Mouse (Mus musculus): ENCODE measurements around the gene Vars2. TPM values are rescaled to one million over a fixed set of nuclear protein-coding genes. Genes with fewer than 3 reads are reported as not detected.

Vars2 gene
- total and polyA plus RNA-seq, 3 experiments = 24.0 to 34.0 TPM; not detected in 1

DNA sequence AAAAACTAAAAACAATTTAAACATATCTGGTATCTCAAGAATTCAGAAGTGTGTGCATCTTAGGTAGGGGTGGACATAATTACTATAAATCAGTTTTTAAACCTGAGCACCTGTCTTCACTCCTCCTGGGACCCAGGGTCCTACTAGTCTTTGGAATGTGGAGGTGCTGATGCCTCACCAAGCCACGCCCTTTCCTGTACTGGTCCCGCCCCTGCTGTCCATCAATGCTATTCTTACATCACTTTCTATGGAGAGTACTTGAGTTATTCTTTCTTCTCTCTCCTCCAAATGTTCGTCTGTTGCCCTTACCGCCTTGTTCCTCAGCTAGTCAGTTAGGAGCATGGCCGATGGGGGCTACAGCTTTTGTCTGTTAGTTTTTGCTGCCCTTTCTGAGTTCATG lies 31.0 kb downstream of the Vars2 start:
- no peaks in the 10 kb centered on the region for H3K9me3 ChIP-seq (replicated peaks; ENCODE audit: insufficient read depth, low read length)
- peaks cover 0 to 17% of the 10 kb centered on the region in 2 experiments; a peak in 2 of 4 replicates for H3K4me1 ChIP-seq (ENCODE audit: control insufficient read depth in 1 of 2, insufficient read depth in 2 of 2, low read length in 2 of 2)
- H3K27me3 ChIP-seq (ENCODE audit: control insufficient read depth in 1 of 2, insufficient read depth in 2 of 2, low read length in 2 of 2) = peaks cover under 1 to 3% of the 10 kb centered on the region in 2 experiments; a peak in 1 of 4 replicates
- H3K9ac ChIP-seq (ENCODE audit: control insufficient read depth, low read depth, low read length, poor library complexity, severe bottlenecking) = no peak overlapping the region
- TF ChIP-seq MYB (IDR thresholded peaks at IDR 0.05; ENCODE audit: low read depth, low read length) (no peak), POLR2A (IDR thresholded peaks at IDR 0.05; ENCODE audit: control insufficient read depth in 1 of 2, insufficient read depth in 1 of 2, low read depth in 1 of 2, low read length in 2 of 2, poor library complexity in 1 of 2) (no peak), NELFE (IDR thresholded peaks at IDR 0.05; ENCODE audit: low read depth, low read length) (no peak), MAZ (IDR thresholded peaks at IDR 0.05; ENCODE audit: low read depth, low read length) (no peak), GABPA (IDR thresholded peaks at IDR 0.05; ENCODE audit: low read depth, low read length) (no peak), RAD21 (IDR thresholded peaks at IDR 0.05; ENCODE audit: low read depth, low read length) (no peak), TBP (IDR thresholded peaks at IDR 0.05; ENCODE audit: low read depth, low read length) (no peak), RCOR1 (IDR thresholded peaks at IDR 0.05; ENCODE audit: low read depth, low read length) (no peak), CHD1 (IDR thresholded peaks at IDR 0.05; ENCODE audit: low read depth, low read length) (no peak), UBTF (IDR thresholded peaks at IDR 0.05; ENCODE audit: borderline replicate concordance, insufficient read depth, low read depth, low read length) (no peak), E2F4 (IDR thresholded peaks at IDR 0.05; ENCODE audit: borderline replicate concordance, low read depth, low read length) (no peak), GATA1 (IDR thresholded peaks at IDR 0.05; ENCODE audit: low read depth, low read length) (no peak), TCF12 (IDR thresholded peaks at IDR 0.05; ENCODE audit: low read depth, low read length) (no peak), SIN3A (IDR thresholded peaks at IDR 0.05; ENCODE audit: low read length) (no peak), ETS1 (IDR thresholded peaks at IDR 0.05; ENCODE audit: low read depth, low read length) (no peak), CHD2 (IDR thresholded peaks at IDR 0.05; ENCODE audit: low read length) (no peak), MAFK (IDR thresholded peaks at IDR 0.05; ENCODE audit: borderline replicate concordance, low read depth, low read length) (no peak), MEF2A (IDR thresholded peaks at IDR 0.05; ENCODE audit: extremely low read depth, insufficient replicate concordance, low read depth, low read length, poor library complexity, severe bottlenecking) (no peak), USF1 (IDR thresholded peaks at IDR 0.05; ENCODE audit: low read depth, low read length) (no peak)
- no peak overlapping the region for H3K27ac ChIP-seq (ENCODE audit: control insufficient read depth, low read depth, low read length)
- no peak overlapping the region; a peak in 1 of 4 replicates for H3K4me3 ChIP-seq (ENCODE audit: control insufficient read depth in 1 of 2, insufficient read depth in 1 of 2, low read depth in 2 of 2, low read length in 2 of 2)
- DNase-seq (ENCODE audit: low read depth, low spot score) = peak; percentile 75
- H3K79me2 ChIP-seq (ENCODE audit: control insufficient read depth, insufficient read depth, low read length, poor library complexity) = no peaks in the 10 kb centered on the region
- H3K36me3 ChIP-seq (ENCODE audit: control insufficient read depth in 1 of 2, insufficient read depth in 2 of 2, low read length in 2 of 2) = peaks cover 0 to 11% of the 10 kb centered on the region in 2 experiments; a peak in 2 of 4 replicates

DNA sequence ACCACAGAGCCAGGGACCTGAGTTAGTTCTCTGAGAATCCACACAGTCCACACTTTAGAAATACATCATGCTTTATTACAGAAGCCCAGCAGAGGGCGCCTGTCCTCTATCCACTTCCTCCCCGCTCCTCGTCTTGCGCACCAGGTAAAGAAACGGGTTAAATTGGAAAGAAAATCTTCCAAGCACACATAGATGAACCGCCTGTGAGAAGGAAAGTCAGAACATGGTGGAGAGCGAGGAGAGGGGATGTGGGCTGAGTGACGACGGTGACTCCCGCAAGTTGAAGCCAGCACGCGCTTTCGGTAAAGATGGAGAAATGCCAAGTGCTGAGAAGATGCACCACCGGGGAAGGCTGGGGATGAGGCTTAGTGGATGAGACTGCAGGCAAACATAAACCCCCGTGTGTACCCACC lies 31.7 kb downstream of the Vars2 start:
- peak overlapping the region; percentile 57 to 63 for H3K4me3 ChIP-seq (ENCODE audit: control insufficient read depth in 1 of 2, insufficient read depth in 1 of 2, low read depth in 2 of 2, low read length in 2 of 2)
- H3K36me3 ChIP-seq (ENCODE audit: control insufficient read depth in 1 of 2, insufficient read depth in 2 of 2, low read length in 2 of 2) = peaks cover 0 to 11% of the 10 kb centered on the region in 2 experiments; a peak in 2 of 4 replicates
- 0 out of 4 replicates have a peak, but pooled peaks cover 0 to 3% of the 10 kb centered on the region in 2 experiments for H3K27me3 ChIP-seq (ENCODE audit: control insufficient read depth in 1 of 2, insufficient read depth in 2 of 2, low read length in 2 of 2)
- peak overlapping the region; percentile 41 for H3K9ac ChIP-seq (ENCODE audit: control insufficient read depth, low read depth, low read length, poor library complexity, severe bottlenecking)
- no peaks in the 10 kb centered on the region for H3K79me2 ChIP-seq (ENCODE audit: control insufficient read depth, insufficient read depth, low read length, poor library complexity)
- peaks cover 0 to 17% of the 10 kb centered on the region in 2 experiments; a peak in 2 of 4 replicates for H3K4me1 ChIP-seq (ENCODE audit: control insufficient read depth in 1 of 2, insufficient read depth in 2 of 2, low read length in 2 of 2)
- H3K9me3 ChIP-seq (replicated peaks; ENCODE audit: insufficient read depth, low read length) = no peaks in the 10 kb centered on the region
- H3K27ac ChIP-seq (ENCODE audit: control insufficient read depth, low read depth, low read length) = no peak overlapping the region
- DNase-seq (ENCODE audit: low read depth, low spot score) = peak; percentile 86
- TF ChIP-seq CTCF (IDR thresholded peaks at IDR 0.05 in 2 of 3, conservative IDR thresholded peaks at IDR 0.05 in 1 of 3; ENCODE audit: control insufficient read depth in 1 of 3, insufficient read depth in 1 of 3, low read depth in 2 of 3, low read length in 3 of 3, poor library complexity in 1 of 3, severe bottlenecking in 1 of 3) (peak; percentile 56 to 79 (median 69)), MYB (IDR thresholded peaks at IDR 0.05; ENCODE audit: low read depth, low read length) (no peak), ZMIZ1 (IDR thresholded peaks at IDR 0.05; ENCODE audit: low read depth, low read length) (no peak), TBP (IDR thresholded peaks at IDR 0.05; ENCODE audit: low read depth, low read length) (no peak), ELF1 (IDR thresholded peaks at IDR 0.05; ENCODE audit: low read depth, low read length) (no peak), SMC3 (IDR thresholded peaks at IDR 0.05; ENCODE audit: low read depth, low read length) (peak; percentile 66), MYC (IDR thresholded peaks at IDR 0.05; ENCODE audit: low read depth, low read length) (peak; percentile 21; the same call in 1 of the 2 replicates), MAZ (IDR thresholded peaks at IDR 0.05; ENCODE audit: low read depth, low read length) (no peak), E2F4 (IDR thresholded peaks at IDR 0.05; ENCODE audit: borderline replicate concordance, low read depth, low read length) (no peak), ETS1 (IDR thresholded peaks at IDR 0.05; ENCODE audit: low read depth, low read length) (no peak), BHLHE40 (IDR thresholded peaks at IDR 0.05; ENCODE audit: borderline replicate concordance, low read depth, low read length) (no peak), ZC3H11A (IDR thresholded peaks at IDR 0.05; ENCODE audit: low read depth, low read length) (no peak; the same call in 1 of the 2 replicates), UBTF (IDR thresholded peaks at IDR 0.05; ENCODE audit: borderline replicate concordance, insufficient read depth, low read depth, low read length) (no peak), NELFE (IDR thresholded peaks at IDR 0.05; ENCODE audit: low read depth, low read length) (no peak), TAL1 (IDR thresholded peaks at IDR 0.05; ENCODE audit: low read length) (no peak), ZNF384 (IDR thresholded peaks at IDR 0.05; ENCODE audit: low read depth, low read length) (no peak), MAFK (IDR thresholded peaks at IDR 0.05; ENCODE audit: borderline replicate concordance, low read depth, low read length) (no peak), MEF2A (IDR thresholded peaks at IDR 0.05; ENCODE audit: extremely low read depth, insufficient replicate concordance, low read depth, low read length, poor library complexity, severe bottlenecking) (no peak), RCOR1 (IDR thresholded peaks at IDR 0.05; ENCODE audit: low read depth, low read length) (no peak), EP300 (IDR thresholded peaks at IDR 0.05; ENCODE audit: low read depth in 1 of 2, low read length in 2 of 2) (no peak)

All from MEL (cell line).